Mouse (Mus musculus): ENCODE data around the gene Vmn2r110. TPM values are rescaled to one million over a fixed set of nuclear protein-coding genes. Genes with fewer than 3 reads are reported as not detected.

Vmn2r110 gene
- polyA plus RNA-seq (2011; ENCODE audit: insufficient read length, low read depth, missing spikeins), result not detected in 2 replicates

DNA sequence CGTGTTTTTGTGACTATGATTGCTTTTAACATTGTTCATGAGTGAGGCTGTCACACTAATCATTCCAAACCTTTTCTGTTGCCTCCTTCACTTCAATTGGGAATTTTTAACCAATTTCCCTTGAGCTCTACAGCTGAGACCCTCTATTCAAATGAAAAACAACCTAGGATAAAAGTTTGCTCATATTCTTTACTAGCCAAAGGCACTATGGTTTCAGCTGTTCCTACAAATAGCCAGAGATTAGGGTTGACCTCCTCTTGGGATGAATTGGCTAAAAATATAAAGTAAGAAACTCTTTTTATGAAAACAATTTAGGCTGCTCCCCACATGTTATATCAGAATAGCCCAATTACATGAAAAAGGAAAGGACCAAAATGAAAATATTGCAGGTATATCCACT lies at the start of gene Vmn2r110:
TSS of gene Vmn2r110 (minus strand) at position 101 of the 400 bp plus-strand sequence.
- no peak for TF ChIP-seq POLR2A (IDR thresholded peaks at IDR 0.05; ENCODE audit: low read depth, low read length)
- TF ChIP-seq CTCF (IDR thresholded peaks at IDR 0.05; ENCODE audit: borderline replicate concordance, insufficient read depth, low read length), result no peak
- Histone ChIP-seq H3K27ac (ENCODE audit: insufficient read depth, low read length) (no peak within 1 kb of the TSS), H3K4me3 (ENCODE audit: insufficient read depth, low read length) (no peak within 1 kb of the TSS), H3K4me1 (ENCODE audit: control insufficient read depth, insufficient read depth, low read length) (no peaks in the 10 kb centered on the region)

DNA sequence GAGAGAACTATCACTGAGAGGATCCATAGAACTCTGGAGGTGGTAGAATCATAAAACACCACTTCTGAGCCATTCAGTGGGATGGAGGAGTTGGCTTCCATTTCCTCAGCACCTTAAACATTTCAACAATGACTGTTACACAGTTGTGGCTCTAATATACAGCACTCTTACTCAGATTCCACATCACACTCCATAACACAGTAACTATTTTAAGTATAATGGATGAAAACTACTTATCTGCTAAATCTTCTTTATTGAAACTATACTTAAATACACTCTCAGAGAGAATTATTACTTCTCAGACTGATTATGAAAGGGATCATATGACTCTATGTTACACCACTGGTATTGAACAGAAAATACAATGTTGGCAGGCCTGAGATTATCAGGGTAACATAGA lies 28.6 kb upstream of the Vmn2r110 start, which contains the start of gene Fpr-rs3:
TSS of gene Fpr-rs3 (minus strand) at position 101 of the 400 bp plus-strand sequence.
- H3K27ac ChIP-seq (ENCODE audit: insufficient read depth, low read length), result no peak within 1 kb of the TSS
- TF ChIP-seq POLR2A (IDR thresholded peaks at IDR 0.05; ENCODE audit: low read depth, low read length) (no peak), CTCF (IDR thresholded peaks at IDR 0.05; ENCODE audit: borderline replicate concordance, insufficient read depth, low read length) (no peak)
- H3K4me1 ChIP-seq (ENCODE audit: control insufficient read depth, insufficient read depth, low read length), result no peaks in the 10 kb centered on the region
- no peak within 1 kb of the TSS for H3K4me3 ChIP-seq (ENCODE audit: insufficient read depth, low read length)

DNA sequence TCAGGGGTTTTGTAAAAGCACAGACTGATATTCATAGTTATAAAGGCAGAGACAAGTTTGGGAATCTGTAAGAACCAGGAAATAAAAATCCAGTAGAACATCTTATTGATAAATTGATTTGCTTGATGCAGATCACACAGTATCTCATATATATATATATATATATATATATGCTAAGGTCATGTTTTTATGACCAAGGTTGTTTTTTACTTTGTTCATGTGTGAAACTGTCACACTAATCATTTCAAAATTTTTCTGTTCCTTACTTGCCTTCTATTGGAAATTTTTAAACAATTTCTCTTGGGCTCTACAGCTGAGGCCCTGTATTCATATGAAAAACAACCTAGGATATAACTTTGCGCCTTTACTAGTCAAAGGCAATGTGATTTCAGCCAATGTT lies 31.6 kb downstream of the Vmn2r110 start, which contains the start of gene Vmn2r109:
TSS of gene Vmn2r109 (minus strand) at position 101 of the 400 bp plus-strand sequence.
- TF ChIP-seq CTCF (IDR thresholded peaks at IDR 0.05; ENCODE audit: borderline replicate concordance, insufficient read depth, low read length) (no peak), POLR2A (IDR thresholded peaks at IDR 0.05; ENCODE audit: low read depth, low read length) (no peak)
- no peak within 1 kb of the TSS for H3K27ac ChIP-seq (ENCODE audit: insufficient read depth, low read length)
- no peaks in the 10 kb centered on the region for H3K4me1 ChIP-seq (ENCODE audit: control insufficient read depth, insufficient read depth, low read length)
- H3K4me3 ChIP-seq (ENCODE audit: insufficient read depth, low read length), result no peak within 1 kb of the TSS

Other genes starting within 250 kb of the Vmn2r110 start
- gene Vmn1r224, start 182.3 kb downstream of the Vmn2r110 start, polyA plus RNA-seq (2011; ENCODE audit: insufficient read length, low read depth, missing spikeins), result not detected in 2 replicates
- gene Vmn2r108, start 115.1 kb downstream of the Vmn2r110 start, polyA plus RNA-seq (2011; ENCODE audit: insufficient read length, low read depth, missing spikeins), result not detected in 2 replicates
- not detected in 2 replicates for gene Vmn1r225, start 98.3 kb downstream of the Vmn2r110 start, polyA plus RNA-seq (2011; ENCODE audit: insufficient read length, low read depth, missing spikeins)
- gene Vmn2r109, start 31.7 kb downstream of the Vmn2r110 start, polyA plus RNA-seq (2011; ENCODE audit: insufficient read length, low read depth, missing spikeins), result not detected in 2 replicates
- not detected in 2 replicates for gene Fpr-rs3, start 28.5 kb upstream of the Vmn2r110 start, polyA plus RNA-seq (2011; ENCODE audit: insufficient read length, low read depth, missing spikeins)
- gene Vmn1r226, start 86.4 kb upstream of the Vmn2r110 start, polyA plus RNA-seq (2011; ENCODE audit: insufficient read length, low read depth, missing spikeins), result not detected in 2 replicates
- not detected in 2 replicates for gene Vmn1r227, start 133.4 kb upstream of the Vmn2r110 start, polyA plus RNA-seq (2011; ENCODE audit: insufficient read length, low read depth, missing spikeins)
- not detected in 2 replicates for gene Vmn1r228, start 189.7 kb upstream of the Vmn2r110 start, polyA plus RNA-seq (2011; ENCODE audit: insufficient read length, low read depth, missing spikeins)
- not detected in 2 replicates for gene Vmn1r229, start 215.1 kb upstream of the Vmn2r110 start, polyA plus RNA-seq (2011; ENCODE audit: insufficient read length, low read depth, missing spikeins)
- not detected in 2 replicates for gene Vmn1r230, start 244.0 kb upstream of the Vmn2r110 start, polyA plus RNA-seq (2011; ENCODE audit: insufficient read length, low read depth, missing spikeins)